ENCODE assay signal across 8 mouse cellular contexts in genomic region chr4:141279327-141279726, GRCm38 (mm10). TPM values are rescaled to one million over a fixed set of nuclear protein-coding genes. Genes with fewer than 3 reads are reported as not detected.
DNase-seq lines count a peak whose midpoint lies in the region; ATAC-seq and TF ChIP-seq lines count a peak whose summit lies in the region.

No protein-coding gene starts in this region.

- no peak for ATAC-seq in forebrain, embryonic 12.5 days (ENCODE audit: low FRiP score)
- ATAC-seq in midbrain, embryonic 15.5 days (replicated peaks) = no peak
- no peak for ATAC-seq in midbrain, postnatal 0 days (ENCODE audit: low FRiP score)
- peak; percentile 12; the same call in 1 of the 2 replicates for ATAC-seq in liver, embryonic 14.5 days (ENCODE audit: insufficient read depth)
- ATAC-seq in stomach, embryonic 16.5 days (ENCODE audit: insufficient read depth, low FRiP score) = no peak

- H3K4me3 ChIP-seq in forebrain, embryonic 10.5 days = no peak overlapping the region
- no peak overlapping the region for H3K4me3 ChIP-seq in forebrain, embryonic 12.5 days (replicated peaks)
- H3K4me3 ChIP-seq in midbrain, embryonic 15.5 days = no peak overlapping the region
- no peak overlapping the region for H3K4me3 ChIP-seq in midbrain, postnatal 0 days (ENCODE audit: low read depth, low read length)
- H3K4me3 ChIP-seq in liver, embryonic 14.5 days (ENCODE audit: insufficient read depth in 1 of 2, low read depth in 2 of 2, low read length in 2 of 2) = no peak overlapping the region
- H3K4me3 ChIP-seq in stomach, embryonic 16.5 days (replicated peaks; ENCODE audit: low read length) = no peak overlapping the region

- H3K4me1 ChIP-seq in forebrain, embryonic 10.5 days = peaks cover 62% of the 10 kb centered on the region
- H3K4me1 ChIP-seq in forebrain, embryonic 12.5 days = peaks cover 31% of the 10 kb centered on the region
- H3K4me1 ChIP-seq in midbrain, embryonic 15.5 days = peaks cover 18% of the 10 kb centered on the region
- H3K4me1 ChIP-seq in midbrain, postnatal 0 days (ENCODE audit: insufficient read depth, low read length) = 0 out of 2 replicates have a peak, but pooled peaks cover 2% of the 10 kb centered on the region
- H3K4me1 ChIP-seq in liver, embryonic 14.5 days (replicated peaks; ENCODE audit: control insufficient read depth in 2 of 2, insufficient read depth in 2 of 2, low read length in 1 of 2) = peaks cover 0 to 33% of the 10 kb centered on the region in 2 experiments; a peak in 2 of 4 replicates
- H3K4me1 ChIP-seq in stomach, embryonic 16.5 days (ENCODE audit: control insufficient read depth, insufficient read depth, low read length) = peaks cover 30% of the 10 kb centered on the region

- no peaks in the 10 kb centered on the region for H3K9me3 ChIP-seq in forebrain, embryonic 10.5 days
- H3K9me3 ChIP-seq in forebrain, embryonic 12.5 days = no peaks in the 10 kb centered on the region
- no peaks in the 10 kb centered on the region for H3K9me3 ChIP-seq in midbrain, embryonic 15.5 days
- H3K9me3 ChIP-seq in midbrain, postnatal 0 days (ENCODE audit: low read length) = no peaks in the 10 kb centered on the region
- H3K9me3 ChIP-seq in liver, embryonic 14.5 days (ENCODE audit: control insufficient read depth, low read length) = no peaks in the 10 kb centered on the region
- H3K9me3 ChIP-seq in stomach, embryonic 16.5 days (replicated peaks; ENCODE audit: control insufficient read depth, low read length) = no peaks in the 10 kb centered on the region

- peaks cover 59% of the 10 kb centered on the region for H3K27me3 ChIP-seq in forebrain, embryonic 10.5 days (ENCODE audit: poor library complexity, severe bottlenecking)
- H3K27me3 ChIP-seq in forebrain, embryonic 12.5 days = peaks cover 23% of the 10 kb centered on the region; the same call in 1 of the 2 replicates
- H3K27me3 ChIP-seq in midbrain, embryonic 15.5 days (replicated peaks) = no peaks in the 10 kb centered on the region
- no peaks in the 10 kb centered on the region for H3K27me3 ChIP-seq in midbrain, postnatal 0 days (ENCODE audit: insufficient read depth, low read length)
- H3K27me3 ChIP-seq in liver, embryonic 14.5 days (ENCODE audit: control insufficient read depth, insufficient read depth, low read length) = no peaks in the 10 kb centered on the region
- H3K27me3 ChIP-seq in stomach, embryonic 16.5 days (ENCODE audit: control insufficient read depth, insufficient read depth, low read length) = no peaks in the 10 kb centered on the region

- no peak for TF ChIP-seq CTCF in midbrain, postnatal 0 days (IDR thresholded peaks at IDR 0.05)
- no peak for TF ChIP-seq CTCF in liver, embryonic 14.5 days (IDR thresholded peaks at IDR 0.05; ENCODE audit: low read depth)

- no peaks in the 10 kb centered on the region for H3K36me3 ChIP-seq in forebrain, embryonic 10.5 days (replicated peaks)
- H3K36me3 ChIP-seq in forebrain, embryonic 12.5 days (replicated peaks) = no peaks in the 10 kb centered on the region
- H3K36me3 ChIP-seq in midbrain, embryonic 15.5 days (replicated peaks) = no peaks in the 10 kb centered on the region
- no peaks in the 10 kb centered on the region for H3K36me3 ChIP-seq in midbrain, postnatal 0 days (ENCODE audit: insufficient read depth, low read length)
- no peaks in the 10 kb centered on the region for H3K36me3 ChIP-seq in liver, embryonic 14.5 days (replicated peaks; ENCODE audit: control insufficient read depth, insufficient read depth, low read depth)
- H3K36me3 ChIP-seq in stomach, embryonic 16.5 days (ENCODE audit: control insufficient read depth, insufficient read depth, low read length) = no peaks in the 10 kb centered on the region

- no peak for DNase-seq in forebrain, embryonic 10.5 days (ENCODE audit: extremely low spot score, low spot score)
- DNase-seq in midbrain, postnatal 0 days (ENCODE audit: low spot score) = no peak
- peak in 1 of 3 experiments; percentile 17 for DNase-seq in liver, embryonic 14.5 days (ENCODE audit: low read depth in 3 of 3, low spot score in 3 of 3)
- no peak for DNase-seq in thymus, postnatal 14 days
- DNase-seq in left cerebral cortex, adult 11 months (ENCODE audit: low spot score) = no peak

- no peak overlapping the region for H3K4me2 ChIP-seq in forebrain, embryonic 12.5 days
- H3K4me2 ChIP-seq in midbrain, embryonic 15.5 days = no peak overlapping the region
- no peak overlapping the region for H3K4me2 ChIP-seq in midbrain, postnatal 0 days (ENCODE audit: low read depth, low read length, poor library complexity, severe bottlenecking)
- 0 out of 2 replicates have a peak overlapping the region, but pooled peaks have one; percentile 4 for H3K4me2 ChIP-seq in liver, embryonic 14.5 days (ENCODE audit: low read depth)
- no peak overlapping the region for H3K4me2 ChIP-seq in stomach, embryonic 16.5 days (ENCODE audit: low read depth, low read length)

- H3K9ac ChIP-seq in forebrain, embryonic 12.5 days = no peak overlapping the region
- 0 out of 2 replicates have a peak overlapping the region, but pooled peaks have one; percentile 19 for H3K9ac ChIP-seq in midbrain, embryonic 15.5 days
- H3K9ac ChIP-seq in midbrain, postnatal 0 days (replicated peaks; ENCODE audit: low read length, poor library complexity, severe bottlenecking) = no peak overlapping the region
- H3K9ac ChIP-seq in liver, embryonic 14.5 days (replicated peaks) = no peak overlapping the region
- no peak overlapping the region for H3K9ac ChIP-seq in stomach, embryonic 16.5 days (ENCODE audit: low read length)

- WGBS in forebrain, embryonic 10.5 days = 59% methylated on average over 15 of the region's 15 CpGs
- WGBS in forebrain, embryonic 12.5 days = 55% methylated on average over 15 of the region's 15 CpGs
- 39% methylated on average over 15 of the region's 15 CpGs for WGBS in midbrain, embryonic 15.5 days
- 41% methylated on average over 15 of the region's 15 CpGs for WGBS in midbrain, postnatal 0 days
- WGBS in liver, embryonic 14.5 days (ENCODE audit: insufficient replicate concordance) = 45% methylated on average over 15 of the region's 15 CpGs
- 46% methylated on average over 15 of the region's 15 CpGs for WGBS in stomach, embryonic 16.5 days

- H3K27ac ChIP-seq in forebrain, embryonic 10.5 days = peak overlapping the region; percentile 77
- no peak overlapping the region for H3K27ac ChIP-seq in forebrain, embryonic 12.5 days
- no peak overlapping the region for H3K27ac ChIP-seq in midbrain, embryonic 15.5 days
- no peak overlapping the region for H3K27ac ChIP-seq in midbrain, postnatal 0 days (ENCODE audit: low read depth, low read length)
- H3K27ac ChIP-seq in liver, embryonic 14.5 days = no peak overlapping the region
- H3K27ac ChIP-seq in stomach, embryonic 16.5 days (ENCODE audit: low read length) = peak overlapping the region; percentile 89

- no peak for TF ChIP-seq EP300 in liver, embryonic 14.5 days (IDR thresholded peaks at IDR 0.05; ENCODE audit: low read depth)

RNA-seq across cellular contexts. Expression of gene Epha2, which starts 21.7 kb away (rescaled TPM):
- 3.3 and 3.7 TPM in 2 replicates for polyA plus RNA-seq in forebrain, embryonic 10.5 days (2016; fragmentation: Nextera tagmentation; extraction: Ambion mirVana)
- polyA plus RNA-seq in forebrain, embryonic 12.5 days (2016; fragmentation: Nextera tagmentation; extraction: Ambion mirVana) = 1.9 and 2.0 TPM in 2 replicates
- polyA plus RNA-seq in midbrain, embryonic 15.5 days (2015; fragmentation: Nextera tagmentation; extraction: Ambion mirVana) = 1.6 and 1.7 TPM in 2 replicates
- total RNA-seq in midbrain, postnatal 0 days (2014; rRNA removed) = 3.1 and 3.2 TPM in 2 replicates
- polyA plus RNA-seq in midbrain, postnatal 0 days (2015; fragmentation: Nextera tagmentation; extraction: Ambion mirVana) = 0.27 and 0.30 TPM in 2 replicates
- 1.6 TPM in 2 replicates for polyA plus RNA-seq in liver, embryonic 14.5 days (2012; rRNA removed)
- polyA plus RNA-seq in liver, embryonic 14.5 days (2014; fragmentation: Nextera tagmentation; extraction: Ambion mirVana) = 0.29 and 0.45 TPM in 2 replicates
- 9.5 and 12.1 TPM in 2 replicates for polyA plus RNA-seq in stomach, embryonic 16.5 days (2015; fragmentation: Nextera tagmentation; extraction: Ambion mirVana)

RNA-seq across cellular contexts. Expression of gene Arhgef19, which starts 40.0 kb away (rescaled TPM):
- 1.3 and 2.2 TPM in 2 replicates for polyA plus RNA-seq in forebrain, embryonic 10.5 days (2016; fragmentation: Nextera tagmentation; extraction: Ambion mirVana)
- polyA plus RNA-seq in forebrain, embryonic 12.5 days (2016; fragmentation: Nextera tagmentation; extraction: Ambion mirVana) = 1.9 and 2.6 TPM in 2 replicates
- polyA plus RNA-seq in midbrain, embryonic 15.5 days (2015; fragmentation: Nextera tagmentation; extraction: Ambion mirVana) = 1.0 and 1.7 TPM in 2 replicates
- total RNA-seq in midbrain, postnatal 0 days (2014; rRNA removed) = 0.76 and 1.3 TPM in 2 replicates
- 1.1 and 1.3 TPM in 2 replicates for polyA plus RNA-seq in midbrain, postnatal 0 days (2015; fragmentation: Nextera tagmentation; extraction: Ambion mirVana)
- polyA plus RNA-seq in liver, embryonic 14.5 days (2012; rRNA removed) = 0.88 and 0.92 TPM in 2 replicates
- 0.57 and 0.72 TPM in 2 replicates for polyA plus RNA-seq in liver, embryonic 14.5 days (2014; fragmentation: Nextera tagmentation; extraction: Ambion mirVana)
- polyA plus RNA-seq in stomach, embryonic 16.5 days (2015; fragmentation: Nextera tagmentation; extraction: Ambion mirVana) = 16.1 and 18.9 TPM in 2 replicates

Comparison
In these comparisons a context has a peak if more than half of its experiments do, and no peak if none do; other contexts are left out.
1. H3K27ac ChIP-seq: peak in forebrain, embryonic 10.5 days (single experiment) and stomach, embryonic 16.5 days (single experiment); none in forebrain, embryonic 12.5 days (single experiment), midbrain, embryonic 15.5 days (single experiment), midbrain, postnatal 0 days (single experiment) and liver, embryonic 14.5 days (single experiment).